Mouse (Mus musculus) liver, postnatal 0 days (tissue): ENCODE data around the gene Olfr1256. TPM values are rescaled to one million over a fixed set of nuclear protein-coding genes. Genes with fewer than 3 reads are reported as not detected.

Experiments
- ATAC-seq: fragments of 200-750 bp; cut with Nextera tagmentation; 2 replicates; pipeline ENCODE4 v1.8.0; 2017; ENCODE audit warnings: mild to moderate bottlenecking, moderate library complexity
- DNase-seq: peaks from one replicate; pipeline ENCODE4 v3.0.0-alpha.2; 2016
- H3K27ac ChIP-seq: fragments of 300-500 bp; sonication (generic); 2 replicates; pipeline ENCODE4 v1.5.1; 2014; ENCODE audit warnings: antibody characterized with exemption, moderate library complexity, mild to moderate bottlenecking, low read depth
- H3K27me3 ChIP-seq: fragments of 300-500 bp; sonication (generic); 2 replicates; pipeline ENCODE4 v1.6.1; 2014; ENCODE audit warnings: low read length, control low read depth, mixed read lengths; ENCODE audit not compliant: insufficient read depth
- H3K36me3 ChIP-seq: fragments of 300-500 bp; sonication (generic); replicated peaks from 2 replicates; pipeline ENCODE4 v1.6.1; 2014; ENCODE audit warnings: mild to moderate bottlenecking, control low read depth, low read length, moderate library complexity, mixed read lengths; ENCODE audit not compliant: insufficient read depth
- H3K4me1 ChIP-seq: fragments of 300-500 bp; sonication (generic); 2 replicates; pipeline ENCODE4 v1.6.1; 2014; ENCODE audit warnings: antibody characterized with exemption, mild to moderate bottlenecking, control low read depth; ENCODE audit not compliant: insufficient read depth
- H3K4me2 ChIP-seq: fragments of 300-500 bp; sonication (generic); 2 replicates; pipeline ENCODE4 v1.6.1; 2014; ENCODE audit warnings: low read depth, mild to moderate bottlenecking, low read length, moderate library complexity, mixed read lengths
- H3K4me3 ChIP-seq: fragments of 300-500 bp; sonication (generic); 2 replicates; pipeline ENCODE4 v1.5.1; 2014; ENCODE audit warnings: low read depth, low read length
- H3K9ac ChIP-seq: fragments of 300-500 bp; sonication (generic); replicated peaks from 2 replicates; pipeline ENCODE4 v1.6.1; 2014; ENCODE audit warnings: mild to moderate bottlenecking, moderate library complexity
- H3K9me3 ChIP-seq: fragments of 300-500 bp; sonication (generic); 2 replicates; pipeline ENCODE4 v1.6.1; 2016; ENCODE audit warnings: mild to moderate bottlenecking, control low read depth, low read length, mixed read lengths
- CTCF ChIP-seq: sonication (generic); IDR thresholded peaks from 2 replicates; pipeline ENCODE4 v1.5.1; 2016; ENCODE audit warnings: antibody characterized with exemption, low read depth
- EP300 ChIP-seq: IDR thresholded peaks from 2 replicates; pipeline ENCODE4 v1.6.1; 2016; ENCODE audit warnings: antibody characterized with exemption, low read depth, mild to moderate bottlenecking
- WGBS: fragments of 180-500 bp; shearing (Covaris S2); extraction: QIAGEN DNeasy Blood & Tissue Kit; methylation state at CpG from one replicate; pipeline ENCODE4 v1.1.7; 2014; ENCODE audit not compliant: insufficient replicate concordance; 5-methylcytosine and 5-hydroxymethylcytosine counted together
- polyA plus RNA-seq: library from polyadenylated mRNA; unstranded; fragments of >200 nt; fragmentation: Nextera tagmentation; extraction: Ambion mirVana; gene quantifications from 2 replicates; pipeline ENCODE4 v1.2.1, GENCODE M21; 2015

Gene Olfr1256
- not detected in 2 replicates for polyA plus RNA-seq

- H3K9ac ChIP-seq, result no peak within 1 kb of the TSS
- no peaks in the 10 kb centered on the region for H3K27me3 ChIP-seq
- DNase-seq (no peak), ATAC-seq (no peak)
- no peak within 1 kb of the TSS for H3K4me2 ChIP-seq
- WGBS, result 35% methylated on average over 2 of the region's 2 CpGs
- H3K36me3 ChIP-seq, result no peaks in the 10 kb centered on the region
- H3K4me3 ChIP-seq, result no peak within 1 kb of the TSS
- H3K27ac ChIP-seq, result no peak within 1 kb of the TSS
- no peaks in the 10 kb centered on the region for H3K9me3 ChIP-seq
- TF ChIP-seq EP300 (no peak), CTCF (no peak)
- no peaks in the 10 kb centered on the region for H3K4me1 ChIP-seq
Observed at GRCm38 (mm10) chr2:89841455-89841854, at the start of gene Olfr1256. Olfr1256 (minus strand) TSS chr2:89841555.

DNA sequence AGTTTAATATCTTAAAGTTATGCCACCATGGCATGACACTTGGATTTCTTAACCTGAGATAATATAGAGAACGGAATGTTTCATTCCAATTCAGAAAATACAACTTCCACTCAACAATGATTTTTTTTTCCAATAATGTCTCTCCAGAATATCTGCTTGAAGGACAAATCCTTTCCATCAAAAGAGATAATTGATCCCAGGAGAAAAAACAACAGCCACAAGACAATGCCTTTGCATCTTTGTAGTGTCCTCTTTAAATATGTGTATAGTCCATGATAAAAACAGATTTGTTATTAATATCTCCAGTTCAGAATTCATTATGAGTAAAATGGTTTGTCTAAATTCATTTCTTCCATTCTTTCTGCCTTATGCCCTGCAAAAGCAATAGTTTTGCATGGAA, 36.8 kb upstream of the Olfr1256 start, which contains the start of gene Olfr1257:
Gene Olfr1257, plus strand, starts transcription at position 301 of the 400 bp plus-strand sequence.
- H3K4me2 ChIP-seq, result no peak within 1 kb of the TSS
- no peak for ATAC-seq
- H3K4me3 ChIP-seq, result no peak within 1 kb of the TSS
- H3K27me3 ChIP-seq, result no peaks in the 10 kb centered on the region
- WGBS, result 78% methylated on average over 1 of the region's 1 CpGs
- H3K4me1 ChIP-seq, result no peaks in the 10 kb centered on the region
- H3K36me3 ChIP-seq, result no peaks in the 10 kb centered on the region
- TF ChIP-seq EP300 (no peak), CTCF (no peak)
- DNase-seq, result no peak
- H3K27ac ChIP-seq, result no peak within 1 kb of the TSS
- no peak within 1 kb of the TSS for H3K9ac ChIP-seq
- no peaks in the 10 kb centered on the region for H3K9me3 ChIP-seq

DNA sequence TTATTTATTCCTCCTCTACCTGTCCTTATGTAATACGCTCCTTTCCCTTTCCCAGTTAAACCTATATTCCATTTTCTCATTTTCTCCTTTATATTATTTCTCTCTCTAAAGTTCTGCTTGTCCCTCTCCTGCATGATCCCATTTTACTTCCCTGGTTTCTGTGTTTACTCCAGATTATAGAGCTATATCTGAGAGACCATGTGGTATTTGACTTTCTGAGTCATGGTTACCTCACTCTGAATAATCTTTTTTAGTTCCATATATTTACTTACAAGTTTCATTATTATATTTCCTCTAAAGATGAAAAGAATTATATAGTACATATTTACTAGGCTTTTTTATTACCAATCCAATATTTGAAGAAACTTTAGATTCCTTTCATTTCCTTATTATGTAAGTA, 7.9 kb upstream of the Olfr1256 start:
- no peak for ATAC-seq
- TF ChIP-seq EP300 (no peak), CTCF (no peak)
- Histone ChIP-seq H3K4me1 (no peaks in the 10 kb centered on the region), H3K36me3 (no peaks in the 10 kb centered on the region), H3K27ac (no peak overlapping the region), H3K9ac (no peak overlapping the region), H3K27me3 (no peaks in the 10 kb centered on the region), H3K4me2 (no peak overlapping the region), H3K4me3 (no peak overlapping the region), H3K9me3 (no peaks in the 10 kb centered on the region)
- no peak for DNase-seq
- WGBS, result 81% methylated on average over 1 of the region's 1 CpGs

DNA sequence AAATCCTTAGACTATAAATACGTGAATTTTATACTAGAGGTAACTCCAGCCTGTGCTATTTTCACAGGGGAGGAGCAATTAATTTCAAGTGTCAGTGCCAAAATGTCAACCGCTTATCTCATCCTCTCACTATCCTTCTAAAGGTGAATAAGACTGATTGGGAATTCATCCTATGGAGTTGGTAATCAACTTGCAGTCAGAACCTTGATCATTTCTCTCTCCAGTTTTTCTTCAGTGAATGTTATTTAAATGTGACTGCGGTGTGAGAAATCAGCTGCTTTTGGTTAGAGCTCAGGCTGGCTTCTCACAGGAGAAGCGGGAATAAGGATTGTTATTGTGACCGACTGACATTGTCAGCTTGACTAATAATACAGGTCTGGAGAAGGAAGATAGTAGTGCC, 6.8 kb upstream of the Olfr1256 start, which contains the start of gene Olfr48:
Gene Olfr48, minus strand, starts transcription at position 101 of the 400 bp plus-strand sequence.
- no peak for DNase-seq
- Histone ChIP-seq H3K9ac (no peak within 1 kb of the TSS), H3K36me3 (no peaks in the 10 kb centered on the region), H3K4me3 (no peak within 1 kb of the TSS), H3K9me3 (no peaks in the 10 kb centered on the region), H3K27ac (no peak within 1 kb of the TSS), H3K4me1 (no peaks in the 10 kb centered on the region), H3K4me2 (no peak within 1 kb of the TSS), H3K27me3 (no peaks in the 10 kb centered on the region)
- TF ChIP-seq CTCF, result no peak
- TF ChIP-seq EP300, result no peak
- ATAC-seq, result no peak
- 74% methylated on average over 5 of the region's 5 CpGs for WGBS

GRCm38 (mm10) chr2:89820216-89820615, 21.1 kb downstream of the Olfr1256 start:
- Histone ChIP-seq H3K9ac (no peak overlapping the region), H3K4me1 (no peaks in the 10 kb centered on the region), H3K9me3 (no peaks in the 10 kb centered on the region), H3K27me3 (no peaks in the 10 kb centered on the region), H3K4me2 (no peak overlapping the region), H3K4me3 (no peak overlapping the region), H3K27ac (no peak overlapping the region), H3K36me3 (no peaks in the 10 kb centered on the region)
- WGBS, result 66% methylated on average over 1 of the region's 1 CpGs
- no peak for DNase-seq
- TF ChIP-seq CTCF, result no peak
- TF ChIP-seq EP300, result no peak
- ATAC-seq, result no peak

DNA sequence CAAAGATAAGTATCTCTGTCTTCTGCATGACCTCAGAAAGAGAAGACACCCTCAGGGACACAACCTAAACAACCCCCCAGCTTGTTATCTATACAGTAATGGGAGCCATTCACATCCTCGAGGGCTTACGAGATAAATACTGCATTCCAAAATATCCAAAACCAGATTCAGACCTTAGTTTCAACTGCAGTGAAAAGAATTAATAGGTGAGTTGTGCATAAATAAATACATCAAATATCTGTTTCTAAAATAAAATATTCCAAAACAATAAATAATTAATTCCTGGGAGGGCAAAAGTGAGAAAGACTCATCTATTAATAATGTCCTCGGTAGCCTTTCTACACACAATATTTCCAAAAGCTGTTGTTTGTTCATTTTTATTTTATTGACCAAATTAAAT, 29.6 kb downstream of the Olfr1256 start, which contains the start of gene Olfr1255:
Gene Olfr1255, plus strand, starts transcription at position 301 of the 400 bp plus-strand sequence.
- TF ChIP-seq EP300, result no peak
- TF ChIP-seq CTCF, result no peak
- no peak for ATAC-seq
- Histone ChIP-seq H3K27me3 (no peaks in the 10 kb centered on the region), H3K9me3 (no peaks in the 10 kb centered on the region), H3K27ac (no peak within 1 kb of the TSS), H3K4me1 (no peaks in the 10 kb centered on the region), H3K4me3 (no peak within 1 kb of the TSS), H3K36me3 (no peaks in the 10 kb centered on the region), H3K4me2 (no peak within 1 kb of the TSS), H3K9ac (no peak within 1 kb of the TSS)
- WGBS, result 73% methylated on average over 3 of the region's 3 CpGs
- no peak for DNase-seq

DNA sequence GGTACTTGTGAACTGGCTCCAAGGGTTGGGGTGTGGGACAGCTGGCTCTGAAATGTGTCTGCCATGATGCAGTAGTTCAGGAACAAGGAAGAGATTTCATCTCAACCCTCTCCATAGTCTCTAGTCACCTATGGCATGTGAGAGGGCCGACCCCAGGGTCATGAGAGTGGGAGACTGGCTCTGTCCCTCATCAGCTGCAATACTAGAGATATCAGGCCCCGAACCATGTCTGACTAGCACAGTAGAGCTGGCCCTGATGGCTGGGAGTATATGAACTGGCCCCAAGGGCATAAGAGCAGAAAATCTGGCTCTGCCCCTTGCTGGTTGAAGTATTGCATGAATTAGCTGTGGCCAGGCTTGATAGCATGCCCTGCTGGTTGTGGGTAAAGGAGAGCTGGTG, 30.6 kb downstream of the Olfr1256 start:
- DNase-seq, result no peak
- Histone ChIP-seq H3K9me3 (no peaks in the 10 kb centered on the region), H3K4me1 (no peaks in the 10 kb centered on the region), H3K27me3 (no peaks in the 10 kb centered on the region), H3K36me3 (no peaks in the 10 kb centered on the region), H3K4me2 (no peak overlapping the region), H3K9ac (no peak overlapping the region), H3K4me3 (no peak overlapping the region), H3K27ac (no peak overlapping the region)
- WGBS, result 49% methylated on average over 2 of the region's 2 CpGs
- no peak for ATAC-seq
- no peak for TF ChIP-seq EP300
- no peak for TF ChIP-seq CTCF
